Mouse (Mus musculus) urinary bladder, postnatal 36 days (tissue): ENCODE data around the gene Get4.
A peak's percentile ranks its signal among the peaks of the same experiment; 100 is the strongest.

Experiments used
- DNase-seq, 2 experiments: peaks; one replicate each; pipeline ENCODE4 v3.0.0; 2022; ENCODE audit warnings: low spot score in 2 of 2, mixed read lengths in 1 of 2

The Get4 gene

DNA sequence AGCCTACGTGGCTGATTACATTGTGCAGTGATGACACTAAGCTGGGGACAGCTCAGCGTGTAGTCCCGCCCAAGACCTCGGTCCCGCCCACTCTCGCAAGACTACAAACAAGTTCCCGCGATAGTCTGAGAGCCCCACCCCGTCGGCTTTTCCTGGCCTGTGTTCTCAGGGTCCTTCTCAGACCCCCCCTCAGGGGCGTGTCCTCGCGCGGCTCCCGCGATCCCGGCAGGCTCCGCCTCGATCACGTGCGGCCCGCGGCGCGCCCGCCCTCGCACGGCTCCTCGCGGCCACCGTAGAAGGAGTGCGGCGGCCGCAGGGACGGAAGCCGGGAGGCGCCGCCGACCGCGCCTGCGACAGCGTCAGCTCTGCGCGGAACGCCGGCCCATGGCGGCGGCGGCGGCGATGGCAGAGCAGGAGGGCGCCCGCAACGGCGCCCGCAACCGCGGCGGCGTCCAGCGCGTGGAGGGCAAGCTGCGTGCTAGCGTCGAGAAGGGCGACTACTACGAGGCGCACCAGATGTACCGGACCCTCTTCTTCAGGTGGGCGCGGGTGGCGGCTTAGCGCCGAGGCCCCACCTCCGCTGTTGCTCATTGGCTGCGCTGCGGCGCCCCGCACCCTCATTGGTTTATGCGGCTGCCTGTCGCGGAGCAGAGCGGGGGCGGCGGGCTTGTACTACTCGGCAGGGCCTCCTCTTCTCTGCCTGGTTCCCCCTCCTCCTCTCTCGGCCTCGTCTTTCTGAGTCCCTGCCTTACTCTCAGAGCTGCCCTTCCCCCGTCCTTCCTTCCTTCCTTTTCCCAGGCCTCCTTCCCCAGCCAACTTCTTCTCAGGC is at the start of gene Get4:
Gene Get4 (plus strand): TSS at position 244 of the 829 bp plus-strand sequence.
- DNase-seq: peak; percentile 99 to 100

DNA sequence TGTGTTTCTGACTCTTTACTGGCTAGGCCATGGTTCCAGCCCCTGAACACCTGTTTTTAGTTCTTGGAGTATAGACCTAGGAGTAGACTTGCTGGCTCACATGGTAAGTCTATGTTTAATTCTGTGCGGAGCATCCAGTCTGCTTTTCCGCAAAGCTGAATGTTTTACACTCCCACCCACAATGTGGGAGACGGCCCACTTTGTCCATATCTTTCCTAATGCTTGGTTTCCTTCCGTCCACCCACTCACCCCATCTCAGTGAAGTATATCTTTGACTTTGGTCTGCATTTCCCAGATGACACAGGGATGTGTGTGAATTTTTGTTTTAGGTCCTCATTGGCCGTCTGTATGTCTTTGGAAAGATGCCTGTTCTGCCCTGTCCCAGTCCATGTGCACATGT is 48.8 kb upstream of the Get4 start:
- no peak for DNase-seq

DNA sequence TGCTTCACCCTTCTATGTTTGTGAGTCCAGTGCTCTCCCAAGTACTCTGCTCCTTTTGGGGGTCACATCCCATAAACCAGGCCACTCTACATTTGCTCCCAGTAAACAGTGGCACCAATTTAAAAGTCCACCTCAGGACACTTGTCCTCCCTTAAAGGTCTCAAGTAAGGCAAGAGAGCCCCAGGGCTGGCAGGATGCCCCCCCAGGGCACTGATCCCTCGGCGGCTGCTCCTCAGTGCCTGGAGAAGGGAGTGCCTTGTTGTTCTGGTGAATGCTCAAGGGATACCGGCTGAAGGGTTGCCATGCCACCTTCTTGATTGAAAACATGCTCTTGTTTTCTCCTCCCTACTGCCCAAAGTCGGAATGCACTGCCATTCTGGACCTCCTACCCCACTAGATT is 46.0 kb upstream of the Get4 start:
- DNase-seq: no peak

DNA sequence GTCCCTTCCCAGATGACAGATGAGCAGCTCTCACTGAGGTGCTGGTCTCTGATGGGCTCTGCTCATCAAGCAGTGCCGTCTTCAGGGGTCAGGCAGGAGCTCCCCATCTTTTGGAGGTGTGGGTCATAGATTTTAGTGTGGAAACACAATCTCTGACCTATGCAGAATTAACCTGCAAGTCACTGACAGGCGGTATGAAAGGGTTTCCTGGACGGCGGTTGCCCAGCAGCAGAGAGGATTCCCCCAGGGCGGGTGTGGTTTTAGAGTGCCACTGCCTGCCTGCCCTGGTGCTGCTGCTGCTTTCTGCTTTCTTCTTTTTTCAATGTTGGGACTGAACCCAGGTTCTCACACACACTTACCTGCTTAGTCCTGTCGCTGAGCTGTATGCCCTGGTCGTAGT is 45.6 kb upstream of the Get4 start:
- no peak for DNase-seq

DNA sequence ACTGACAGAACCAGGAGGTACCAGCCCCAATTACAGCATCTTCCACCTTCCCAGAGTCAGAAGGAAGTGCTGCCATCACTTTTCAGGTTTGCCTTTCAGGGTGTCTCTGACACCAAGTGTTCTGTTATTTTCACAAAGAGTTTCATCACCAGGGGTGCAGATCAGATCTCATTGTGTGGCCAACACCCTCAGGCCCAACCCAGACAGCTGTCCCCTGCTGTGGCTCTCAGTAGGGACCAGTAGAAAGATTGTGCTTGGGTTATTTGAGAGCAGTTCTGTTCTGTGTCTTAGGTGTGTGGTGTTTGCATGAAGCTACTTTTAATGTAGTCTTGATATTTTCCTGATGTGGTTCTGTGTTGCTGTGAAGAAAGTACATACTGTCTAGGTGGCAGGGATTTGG is 43.9 kb upstream of the Get4 start:
- no peak for DNase-seq

DNA sequence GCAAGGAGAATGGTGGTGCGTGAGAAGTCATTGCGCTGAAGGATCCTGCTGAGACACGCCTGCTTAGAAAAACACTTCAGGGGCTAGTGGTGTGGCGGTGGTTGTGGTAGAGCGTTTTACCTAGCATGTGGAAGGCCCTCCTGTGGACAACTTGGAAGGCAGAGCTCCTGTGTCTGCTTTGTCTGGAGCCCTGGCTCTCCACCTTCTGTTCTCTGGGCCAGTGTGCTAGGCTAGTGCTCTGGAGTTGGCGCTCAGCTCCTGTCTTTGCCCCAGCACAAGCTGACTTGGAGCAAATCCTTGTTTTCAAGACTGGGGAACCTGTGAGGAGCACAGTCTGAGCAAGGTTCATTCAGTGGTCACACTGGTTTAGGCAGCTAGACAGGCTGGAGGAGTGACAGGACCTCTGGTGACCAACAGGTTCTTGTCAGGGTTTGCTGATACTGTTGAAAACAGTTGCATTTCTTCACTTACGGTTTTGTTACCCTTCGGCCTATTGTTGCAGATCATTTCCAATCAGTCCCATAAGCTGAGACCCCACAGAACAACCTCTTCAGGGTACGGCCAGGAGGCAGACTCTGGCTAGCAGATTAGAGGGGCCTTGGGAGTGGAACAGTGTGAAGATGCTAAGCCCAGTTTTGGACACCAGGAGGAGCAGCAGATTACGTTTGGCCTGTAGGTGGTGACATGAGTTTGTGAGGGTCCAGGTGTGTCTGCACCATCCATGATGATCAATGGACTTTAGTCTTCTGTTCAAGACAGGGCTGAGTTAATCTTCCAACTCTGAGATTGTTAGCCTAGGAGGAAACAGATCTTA is 43.0 kb upstream of the Get4 start:
- DNase-seq: peak; percentile 50 to 52

DNA sequence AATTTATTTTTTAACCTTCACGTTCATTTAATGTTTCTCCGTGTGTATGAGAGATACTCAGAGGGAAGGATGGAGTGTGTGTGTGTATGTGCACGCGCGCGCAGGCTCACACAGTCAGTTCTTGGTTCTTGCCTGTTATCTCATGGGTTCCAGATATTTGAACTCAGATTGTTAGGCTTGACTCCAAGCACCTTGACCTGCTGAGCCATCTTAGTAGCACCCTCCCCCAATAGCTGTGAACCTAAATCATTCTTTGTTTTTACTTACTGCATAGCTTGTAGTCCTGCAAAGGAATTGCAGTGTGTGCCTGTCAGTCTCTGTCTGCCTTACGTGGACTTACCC is 42.5 kb upstream of the Get4 start:
- DNase-seq: no peak

DNA sequence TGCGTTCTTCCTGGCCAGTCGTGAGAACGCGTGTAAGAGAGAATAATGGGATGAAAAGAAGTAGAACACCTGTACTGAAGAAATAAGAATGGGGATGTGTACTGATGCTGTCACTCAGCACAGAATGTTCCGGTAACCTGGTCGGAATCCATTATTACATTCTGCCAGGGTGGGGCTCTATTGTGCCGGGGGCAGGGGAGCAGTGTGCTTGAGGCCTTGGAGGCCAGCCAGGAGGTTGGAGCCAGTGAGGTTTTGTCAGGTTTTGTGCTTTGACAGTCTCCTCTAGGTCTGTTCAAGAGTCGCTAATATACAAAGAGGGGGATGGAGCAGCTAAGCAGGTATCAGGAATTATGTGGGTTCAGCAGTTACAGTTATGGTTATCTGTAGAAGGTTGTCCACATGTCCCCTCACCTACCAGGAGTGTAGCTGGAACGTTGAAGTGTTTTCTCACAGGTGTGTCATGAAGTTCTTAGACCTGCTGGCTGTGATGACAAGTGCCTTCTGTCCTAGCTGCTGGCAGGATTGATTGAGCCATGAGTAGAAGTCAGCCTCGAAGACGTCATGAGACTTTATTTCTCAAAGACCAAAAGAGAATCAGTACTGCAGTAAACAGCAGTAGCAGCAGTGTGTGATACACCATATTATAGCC is 40.3 kb upstream of the Get4 start:
- DNase-seq: no peak

DNA sequence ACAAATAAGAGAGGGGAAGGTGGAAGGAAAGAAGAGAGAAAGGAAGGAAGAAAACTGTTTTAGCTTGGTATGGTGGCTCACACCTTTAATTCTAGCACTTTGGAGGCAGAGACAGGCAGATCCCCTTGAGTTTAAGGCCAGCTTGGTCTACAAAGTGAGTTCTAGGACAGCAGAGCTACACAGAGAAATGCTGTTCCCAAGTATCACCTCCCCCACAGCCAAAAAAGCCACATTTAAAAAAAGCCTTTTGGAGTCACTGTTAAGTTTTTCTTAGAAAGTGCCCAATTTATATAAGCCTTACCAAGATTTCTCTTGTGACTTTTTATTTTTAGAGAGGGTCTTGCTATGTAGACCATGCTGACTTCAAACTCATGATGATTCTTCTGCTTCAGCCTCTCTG is 37.8 kb upstream of the Get4 start:
- no peak for DNase-seq

DNA sequence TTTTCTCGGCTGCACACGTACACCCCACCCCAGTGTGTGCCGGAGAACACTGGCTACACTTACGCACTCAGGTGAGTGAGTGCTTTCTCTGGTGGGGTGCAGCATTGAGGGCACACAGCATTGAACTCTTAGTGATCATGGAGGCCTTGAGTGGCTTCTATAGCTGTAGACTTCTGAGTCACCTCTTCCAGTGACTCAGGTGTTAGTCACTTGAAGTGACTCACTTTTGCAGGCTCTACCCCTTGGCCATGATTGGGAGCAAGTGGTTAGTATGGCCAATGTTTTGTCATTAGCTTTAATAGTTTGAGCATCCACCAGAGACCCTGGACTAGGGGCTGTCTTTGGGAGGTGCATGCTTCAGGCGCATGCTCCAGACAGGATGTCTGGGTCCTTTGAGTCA is 36.9 kb upstream of the Get4 start:
- DNase-seq: no peak

DNA sequence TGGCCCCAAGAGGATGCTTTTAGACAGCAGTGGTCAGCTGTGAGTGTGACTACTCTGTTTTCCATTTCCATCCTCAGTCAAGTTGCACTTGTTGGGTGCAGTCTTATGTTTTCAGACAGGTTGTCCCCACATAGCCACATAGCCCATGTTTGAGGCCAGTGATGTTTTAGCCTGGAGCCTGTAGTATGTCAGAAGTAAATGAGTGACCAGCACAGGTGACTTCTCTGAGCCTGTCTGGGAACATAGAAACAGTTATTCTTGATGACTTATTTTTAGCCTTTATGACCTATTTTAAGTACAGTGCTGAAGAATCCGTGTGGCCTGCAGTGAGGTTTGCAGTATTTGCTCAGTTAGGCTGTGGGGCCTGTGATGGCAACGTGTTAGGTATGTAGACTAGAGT is 36.0 kb upstream of the Get4 start:
- no peak for DNase-seq

DNA sequence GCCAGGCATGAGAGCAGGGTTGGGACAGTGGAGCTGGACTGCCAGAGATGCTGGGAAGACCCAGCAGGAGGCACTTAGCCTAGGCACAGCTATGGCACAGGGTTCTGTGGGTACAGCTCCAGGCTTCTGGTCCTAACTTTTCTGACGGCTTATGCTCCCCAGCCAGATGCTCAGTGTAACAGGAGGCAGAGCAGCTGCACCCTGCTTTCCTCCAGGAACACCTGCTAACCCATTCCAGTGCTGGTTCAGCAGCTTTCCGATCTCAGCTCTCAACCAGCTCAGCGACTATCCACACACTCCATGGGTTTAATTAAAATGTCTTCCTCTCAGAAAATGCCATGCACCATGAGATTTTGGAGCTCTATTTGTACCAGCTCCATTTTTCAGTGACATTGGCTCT is 35.4 kb upstream of the Get4 start:
- no peak for DNase-seq

DNA sequence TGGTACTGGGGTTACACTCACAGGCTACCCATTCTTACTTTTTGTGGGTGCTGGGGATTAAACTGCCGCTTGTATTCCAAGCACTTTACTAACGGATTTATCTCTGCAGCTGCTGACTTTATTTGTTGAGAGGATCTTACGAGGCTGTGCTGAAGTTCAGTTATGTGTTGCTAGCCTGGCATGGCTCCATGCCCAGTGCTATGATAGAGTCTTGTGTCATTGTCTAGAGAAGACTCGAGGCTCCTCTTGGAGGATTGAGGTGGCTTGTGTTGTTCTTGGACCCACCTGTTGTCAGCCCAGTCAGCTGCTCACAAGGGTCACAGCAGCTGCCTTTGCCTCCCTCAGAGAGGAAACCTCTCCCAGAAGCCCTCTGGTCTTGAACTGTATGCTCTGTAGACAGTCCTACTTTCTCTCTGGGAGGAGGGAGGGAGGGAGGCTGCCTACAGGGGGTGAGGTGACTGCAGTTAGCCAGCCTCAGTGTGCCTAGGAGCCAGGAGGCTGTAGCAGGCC is 32.1 kb upstream of the Get4 start:
- no peak for DNase-seq

DNA sequence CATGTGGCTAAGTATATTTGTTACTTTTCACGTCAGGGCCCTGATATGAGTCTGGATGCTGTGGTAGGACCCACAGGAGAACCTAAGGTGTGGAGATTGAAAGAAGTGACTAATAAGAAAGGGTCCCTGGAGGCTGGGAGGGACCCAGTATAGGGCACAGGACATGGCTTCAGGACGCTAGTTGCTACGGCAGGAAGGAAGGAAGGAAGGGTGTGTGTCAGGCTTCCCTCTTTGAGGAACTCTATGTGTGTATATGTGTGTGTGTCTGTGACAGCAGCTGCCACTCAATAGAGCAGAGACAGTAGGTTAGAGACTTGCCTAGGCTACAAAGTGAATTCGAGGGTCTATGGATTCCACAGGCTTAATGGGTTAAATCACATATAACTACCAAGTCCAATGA is 31.5 kb upstream of the Get4 start:
- DNase-seq: no peak

DNA sequence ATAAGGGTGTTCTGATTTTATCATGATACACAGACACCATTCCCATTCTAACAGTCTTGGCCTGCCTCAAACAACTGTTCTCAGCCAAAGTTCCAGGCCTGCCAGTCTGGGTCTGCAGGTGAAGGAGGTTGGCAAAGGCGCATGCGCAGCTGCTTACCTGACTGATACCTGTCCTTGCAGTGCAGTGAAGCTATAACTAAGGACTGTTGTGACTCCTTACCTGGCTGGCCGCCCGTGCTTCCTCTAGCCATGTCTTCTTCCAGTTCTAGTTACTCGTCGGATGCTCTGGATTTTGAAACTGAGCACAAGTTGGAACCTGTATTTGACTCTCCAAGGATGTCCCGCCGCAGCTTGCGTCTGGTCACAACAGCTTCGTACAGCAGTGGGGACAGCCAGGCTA is 28.8 kb upstream of the Get4 start:
- DNase-seq: no peak

DNA sequence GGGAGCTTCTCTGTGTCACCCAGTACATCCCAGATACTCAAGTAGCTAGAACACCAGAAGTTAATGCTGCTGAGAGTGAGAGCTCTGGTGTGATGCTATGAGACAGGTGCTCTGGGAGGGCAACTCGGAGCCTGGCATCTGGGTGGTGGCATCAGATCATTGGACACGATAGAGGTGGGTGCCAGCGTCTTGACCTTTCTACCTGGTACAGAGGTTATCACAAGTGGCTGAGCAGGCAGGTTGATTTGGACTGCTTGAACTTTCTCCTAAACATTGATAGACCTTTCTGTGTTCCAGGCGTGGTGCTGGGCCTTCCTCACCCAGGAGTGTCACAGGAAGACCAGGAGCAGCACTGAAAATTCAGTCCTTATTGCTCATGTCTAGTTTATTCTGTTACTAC is 24.9 kb upstream of the Get4 start:
- DNase-seq: no peak

DNA sequence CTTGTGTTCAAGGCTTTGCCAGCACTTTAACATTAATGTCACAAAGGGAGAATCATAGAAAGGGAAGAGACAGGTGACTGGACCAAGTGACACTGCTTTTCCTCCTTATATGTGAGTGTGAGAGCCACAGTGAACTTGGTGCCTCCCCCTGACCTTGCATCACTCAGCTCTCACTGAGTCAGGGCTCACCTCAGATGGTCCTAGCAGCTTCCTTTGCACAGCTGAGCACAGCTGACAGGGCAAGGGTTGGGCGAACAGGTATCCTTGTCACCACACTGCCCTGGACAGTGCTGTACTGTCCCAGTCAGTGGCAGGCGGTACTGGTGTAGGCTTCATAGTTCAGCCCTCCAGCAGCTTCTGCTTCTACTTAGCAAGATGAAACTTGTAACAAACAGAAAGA is 24.5 kb upstream of the Get4 start:
- no peak for DNase-seq

DNA sequence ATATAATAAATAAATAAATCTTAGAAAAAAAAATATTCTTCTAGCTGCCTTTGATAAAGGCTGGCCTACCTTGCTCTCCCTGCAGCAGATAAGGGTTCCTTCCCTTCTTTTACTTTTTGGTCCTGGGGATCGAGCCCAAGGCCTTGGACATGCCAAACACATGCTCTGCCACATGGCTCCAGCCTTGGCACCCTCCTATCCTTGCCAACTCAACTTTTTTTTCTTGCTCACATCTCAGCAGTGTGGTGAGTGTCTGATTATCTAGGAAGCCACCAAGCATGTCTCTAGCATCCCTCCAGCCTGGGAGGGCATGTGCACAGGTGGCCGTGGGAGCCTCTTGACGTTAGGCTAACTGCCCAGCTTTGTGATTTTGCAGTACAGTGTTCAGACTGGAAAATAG is 23.8 kb upstream of the Get4 start:
- no peak for DNase-seq

DNA sequence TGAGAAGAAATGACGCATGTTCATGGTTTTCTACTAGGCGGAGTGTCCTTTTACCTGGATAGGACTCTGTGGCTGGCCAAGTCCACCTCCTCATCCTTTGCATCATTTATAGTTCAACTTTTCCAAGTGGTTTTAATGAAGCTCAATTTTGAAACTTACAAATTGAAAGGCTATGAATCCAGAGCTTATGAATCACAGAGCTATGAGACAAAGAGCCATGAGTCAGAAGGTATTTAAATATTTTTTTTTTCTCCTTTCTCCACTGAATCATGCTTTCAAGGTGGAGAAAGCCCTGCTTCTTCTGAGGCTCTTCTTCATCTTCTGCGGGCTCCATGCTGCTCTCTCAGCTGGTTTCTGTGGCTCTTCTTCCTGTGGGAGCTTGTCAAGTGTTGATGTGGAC is 22.4 kb upstream of the Get4 start:
- no peak for DNase-seq

DNA sequence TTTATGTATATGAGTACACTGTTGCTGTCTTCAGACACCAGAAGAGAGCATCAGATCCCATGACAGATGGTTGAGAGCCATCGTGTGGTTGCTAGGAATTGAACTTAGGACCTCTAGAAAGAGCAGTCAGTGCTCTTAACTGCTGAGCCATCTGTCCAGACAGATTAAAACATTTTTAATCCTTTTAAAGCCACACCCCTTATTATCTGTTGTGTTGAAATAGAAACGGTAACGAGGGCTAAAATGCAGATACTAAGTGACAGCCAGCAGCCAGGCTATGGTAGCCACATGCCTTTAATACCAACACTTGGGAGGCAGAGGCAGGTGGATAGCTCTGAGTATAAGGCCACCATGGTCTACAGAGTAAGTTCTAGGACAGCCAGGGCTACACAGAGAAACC is 20.0 kb upstream of the Get4 start:
- DNase-seq: no peak

DNA sequence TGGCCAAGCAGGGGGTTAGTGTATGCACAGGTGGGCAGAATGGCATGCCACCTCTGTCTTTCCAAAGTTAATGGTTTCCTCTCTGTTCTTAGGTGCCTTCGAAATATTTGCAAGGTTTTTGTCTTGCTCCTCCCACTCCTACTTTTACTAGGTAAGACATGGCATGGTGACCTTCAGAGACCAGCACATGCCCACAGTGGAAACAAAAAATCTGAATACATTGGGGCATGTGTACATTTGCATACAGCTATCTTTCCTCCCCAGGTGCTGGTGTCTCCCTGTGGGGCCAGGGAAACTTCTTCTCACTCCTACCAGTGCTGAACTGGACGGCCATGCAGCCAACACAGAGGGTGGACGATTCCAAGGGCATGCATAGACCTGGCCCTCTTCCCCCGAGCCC is 17.7 kb upstream of the Get4 start:
- no peak for DNase-seq

DNA sequence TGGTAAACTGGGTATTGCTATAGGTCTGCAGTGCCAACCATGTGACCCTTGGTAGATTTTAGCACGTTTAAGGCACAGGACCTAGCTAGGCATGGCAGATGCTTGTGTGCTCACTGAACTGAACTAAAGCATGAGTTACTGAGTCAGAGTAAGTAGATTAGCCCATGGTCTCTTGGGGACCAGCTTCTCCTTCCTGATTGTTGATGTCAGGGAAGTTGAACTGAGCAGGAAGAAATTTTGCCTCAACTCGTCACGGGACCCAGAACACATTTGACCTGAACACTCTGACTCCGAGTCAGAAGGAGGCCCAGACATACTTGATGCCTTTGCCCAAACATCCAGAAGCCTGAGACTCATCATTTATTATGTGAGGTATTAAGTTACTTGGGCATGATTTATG is 14.7 kb upstream of the Get4 start:
- no peak for DNase-seq
